Mouse (Mus musculus) spleen, adult 18-20 months (tissue): ENCODE results near the gene Capn12.

Experiments
- DNase-seq, 2 experiments: peaks; one replicate each; pipeline ENCODE4 v3.0.0; 2022; ENCODE audit warnings: mixed read lengths in 2 of 2

The Capn12 gene

GRCm38 (mm10) chr7:28881199-28881598, at the start of gene Capn12:
TSS of gene Capn12 (plus strand) at chr7:28881422.
- DNase-seq: no peak

GRCm38 (mm10) chr7:28832137-28832536, 49.1 kb upstream of the Capn12 start:
- no peak for DNase-seq

- DNase-seq: no peak
Observed at GRCm38 (mm10) chr7:28833723-28834347, 47.4 kb upstream of the Capn12 start, which contains the start of gene Lgals4. TSS of gene Lgals4 (plus strand) at chr7:28833854.

- DNase-seq: no peak
Observed at GRCm38 (mm10) chr7:28836936-28837335, 44.3 kb upstream of the Capn12 start.

GRCm38 (mm10) chr7:28838331-28838730, 42.9 kb upstream of the Capn12 start:
- DNase-seq: no peak

GRCm38 (mm10) chr7:28847273-28847672, 33.9 kb upstream of the Capn12 start:
- DNase-seq: no peak

- no peak for DNase-seq
Observed at GRCm38 (mm10) chr7:28849700-28850236, 31.5 kb upstream of the Capn12 start.

GRCm38 (mm10) chr7:28850642-28851041, 30.6 kb upstream of the Capn12 start:
- DNase-seq: no peak

GRCm38 (mm10) chr7:28859953-28860352, 21.3 kb upstream of the Capn12 start:
- DNase-seq: no peak

GRCm38 (mm10) chr7:28860898-28861297, 20.3 kb upstream of the Capn12 start:
- DNase-seq: no peak

GRCm38 (mm10) chr7:28862817-28863499, 18.3 kb upstream of the Capn12 start:
- no peak for DNase-seq

GRCm38 (mm10) chr7:28863540-28863939, 17.7 kb upstream of the Capn12 start, which contains the start of gene Lgals7:
TSS of gene Lgals7 (plus strand) at chr7:28863853.
- DNase-seq: no peak

GRCm38 (mm10) chr7:28864288-28864750, 16.9 kb upstream of the Capn12 start:
- no peak for DNase-seq

GRCm38 (mm10) chr7:28865481-28866300, 15.5 kb upstream of the Capn12 start:
- DNase-seq: peak; percentile 87 to 91

GRCm38 (mm10) chr7:28866769-28867507, 14.3 kb upstream of the Capn12 start:
- DNase-seq: peak in 1 of 2 experiments; percentile 18

- peak; percentile 43 to 75 for DNase-seq
Observed at GRCm38 (mm10) chr7:28867508-28868340, 13.5 kb upstream of the Capn12 start.

GRCm38 (mm10) chr7:28870901-28871664, 10.1 kb upstream of the Capn12 start:
- no peak for DNase-seq

GRCm38 (mm10) chr7:28874565-28874964, 6.7 kb upstream of the Capn12 start:
- DNase-seq: no peak

GRCm38 (mm10) chr7:28876099-28876498, 5.1 kb upstream of the Capn12 start:
- DNase-seq: no peak

- no peak for DNase-seq
Observed at GRCm38 (mm10) chr7:28877155-28877554, 4.1 kb upstream of the Capn12 start.

GRCm38 (mm10) chr7:28877856-28878255, 3.4 kb upstream of the Capn12 start:
- DNase-seq: no peak
